Mouse (Mus musculus): ENCODE data around the gene Zfp688. TPM values are rescaled to one million over a fixed set of nuclear protein-coding genes. Genes with fewer than 3 reads are reported as not detected.
A peak's percentile ranks its signal among the peaks of the same experiment; 100 is the strongest.

Zfp688 gene
- polyA plus RNA-seq, 1 experiment from 2014 or later: 31.9 TPM

- Histone ChIP-seq H3K9me3 (replicated peaks; ENCODE audit: low read length) (no peaks in the 10 kb centered on the region), H3K27me3 (ENCODE audit: insufficient read depth, low read length) (no peaks in the 10 kb centered on the region), H3K9ac (ENCODE audit: low read depth, low read length) (peak within 1 kb of the TSS; percentile 82), H3K27ac (peak within 1 kb of the TSS; percentile 94), H3K4me2 (ENCODE audit: low read length) (peak within 1 kb of the TSS; percentile 75), H3K4me3 (replicated peaks; ENCODE audit: low read depth, low read length) (peak within 1 kb of the TSS; percentile 73), H3K4me1 (replicated peaks; ENCODE audit: insufficient read depth, low read length) (peaks cover 17% of the 10 kb centered on the region), H3K36me3 (ENCODE audit: insufficient read depth, low read length) (peaks cover 15% of the 10 kb centered on the region)
- peak; percentile 98 for DNase-seq (ENCODE audit: low spot score)
- peak; percentile 83 for ATAC-seq (replicated peaks; ENCODE audit: low FRiP score, low read depth)
- peak; percentile 18; the same call in 1 of the 2 replicates for TF ChIP-seq CTCF (IDR thresholded peaks at IDR 0.05; ENCODE audit: low read depth)
- whole genome bisulfite sequencing: under 1% methylated on average over 54 of the region's 54 CpGs
These were observed 26.8 kb upstream of the Zfp688 start, which contains the start of gene Zfp689 for GRCm38 (mm10) chr7:127448521-127449300. Zfp689 (minus strand) TSS chr7:127449158.

- no peaks in the 10 kb centered on the region for H3K4me1 ChIP-seq (replicated peaks; ENCODE audit: insufficient read depth, low read length)
- DNase-seq (ENCODE audit: low spot score) (no peak), ATAC-seq (replicated peaks; ENCODE audit: low FRiP score, low read depth) (no peak)
- H3K27me3 ChIP-seq (ENCODE audit: insufficient read depth, low read length): no peaks in the 10 kb centered on the region
- peaks cover 16% of the 10 kb centered on the region for H3K36me3 ChIP-seq (ENCODE audit: insufficient read depth, low read length)
- no peak for TF ChIP-seq CTCF (IDR thresholded peaks at IDR 0.05; ENCODE audit: low read depth)
- WGBS: 90% methylated on average over 20 of the region's 20 CpGs
- H3K4me3 ChIP-seq (replicated peaks; ENCODE audit: low read depth, low read length): no peak overlapping the region
- no peak overlapping the region for H3K27ac ChIP-seq
- no peak overlapping the region for H3K9ac ChIP-seq (ENCODE audit: low read depth, low read length)
- no peak overlapping the region for H3K4me2 ChIP-seq (ENCODE audit: low read length)
- H3K9me3 ChIP-seq (replicated peaks; ENCODE audit: low read length): no peaks in the 10 kb centered on the region
These were observed 22.1 kb upstream of the Zfp688 start for GRCm38 (mm10) chr7:127443976-127444375.

GRCm38 (mm10) chr7:127437724-127438123, 15.9 kb upstream of the Zfp688 start:
- H3K4me2 ChIP-seq (ENCODE audit: low read length): no peak overlapping the region
- peak; percentile 58 for TF ChIP-seq CTCF (IDR thresholded peaks at IDR 0.05; ENCODE audit: low read depth)
- 88% methylated on average over 3 of the region's 3 CpGs for WGBS
- H3K27me3 ChIP-seq (ENCODE audit: insufficient read depth, low read length): no peaks in the 10 kb centered on the region
- no peak for DNase-seq (ENCODE audit: low spot score)
- no peaks in the 10 kb centered on the region for H3K4me1 ChIP-seq (replicated peaks; ENCODE audit: insufficient read depth, low read length)
- no peak overlapping the region for H3K27ac ChIP-seq
- no peaks in the 10 kb centered on the region for H3K9me3 ChIP-seq (replicated peaks; ENCODE audit: low read length)
- H3K36me3 ChIP-seq (ENCODE audit: insufficient read depth, low read length): no peaks in the 10 kb centered on the region
- no peak for ATAC-seq (replicated peaks; ENCODE audit: low FRiP score, low read depth)
- H3K4me3 ChIP-seq (replicated peaks; ENCODE audit: low read depth, low read length): no peak overlapping the region
- no peak overlapping the region for H3K9ac ChIP-seq (ENCODE audit: low read depth, low read length)

GRCm38 (mm10) chr7:127435206-127435605, 13.3 kb upstream of the Zfp688 start:
- Histone ChIP-seq H3K27ac (no peak overlapping the region), H3K4me1 (replicated peaks; ENCODE audit: insufficient read depth, low read length) (no peaks in the 10 kb centered on the region), H3K9me3 (replicated peaks; ENCODE audit: low read length) (no peaks in the 10 kb centered on the region), H3K9ac (ENCODE audit: low read depth, low read length) (no peak overlapping the region), H3K36me3 (ENCODE audit: insufficient read depth, low read length) (no peaks in the 10 kb centered on the region), H3K27me3 (ENCODE audit: insufficient read depth, low read length) (no peaks in the 10 kb centered on the region), H3K4me3 (replicated peaks; ENCODE audit: low read depth, low read length) (no peak overlapping the region), H3K4me2 (ENCODE audit: low read length) (no peak overlapping the region)
- WGBS: 85% methylated on average over 4 of the region's 4 CpGs
- ATAC-seq (replicated peaks; ENCODE audit: low FRiP score, low read depth) (no peak), DNase-seq (ENCODE audit: low spot score) (no peak)
- no peak for TF ChIP-seq CTCF (IDR thresholded peaks at IDR 0.05; ENCODE audit: low read depth)

- DNase-seq (ENCODE audit: low spot score) (peak; percentile 22), ATAC-seq (replicated peaks; ENCODE audit: low FRiP score, low read depth) (no peak)
- WGBS: 64% methylated on average over 3 of the region's 3 CpGs
- no peaks in the 10 kb centered on the region for H3K36me3 ChIP-seq (ENCODE audit: insufficient read depth, low read length)
- H3K27me3 ChIP-seq (ENCODE audit: insufficient read depth, low read length): no peaks in the 10 kb centered on the region
- H3K4me1 ChIP-seq (replicated peaks; ENCODE audit: insufficient read depth, low read length): peaks cover 9% of the 10 kb centered on the region; the same call in 1 of the 2 replicates
- no peak overlapping the region for H3K4me3 ChIP-seq (replicated peaks; ENCODE audit: low read depth, low read length)
- H3K9me3 ChIP-seq (replicated peaks; ENCODE audit: low read length): no peaks in the 10 kb centered on the region
- no peak overlapping the region for H3K9ac ChIP-seq (ENCODE audit: low read depth, low read length)
- no peak for TF ChIP-seq CTCF (IDR thresholded peaks at IDR 0.05; ENCODE audit: low read depth)
- no peak overlapping the region for H3K4me2 ChIP-seq (ENCODE audit: low read length)
- H3K27ac ChIP-seq: no peak overlapping the region
These were observed 4.5 kb upstream of the Zfp688 start for GRCm38 (mm10) chr7:127426354-127426753.

- Histone ChIP-seq H3K27me3 (ENCODE audit: insufficient read depth, low read length) (no peaks in the 10 kb centered on the region), H3K4me3 (replicated peaks; ENCODE audit: low read depth, low read length) (no peak overlapping the region), H3K36me3 (ENCODE audit: insufficient read depth, low read length) (no peaks in the 10 kb centered on the region), H3K27ac (no peak overlapping the region), H3K4me1 (replicated peaks; ENCODE audit: insufficient read depth, low read length) (peaks cover 13% of the 10 kb centered on the region; the same call in 1 of the 2 replicates), H3K9ac (ENCODE audit: low read depth, low read length) (no peak overlapping the region), H3K4me2 (ENCODE audit: low read length) (no peak overlapping the region), H3K9me3 (replicated peaks; ENCODE audit: low read length) (no peaks in the 10 kb centered on the region)
- TF ChIP-seq CTCF (IDR thresholded peaks at IDR 0.05; ENCODE audit: low read depth): no peak
- 87% methylated on average over 2 of the region's 2 CpGs for WGBS
- no peak for DNase-seq (ENCODE audit: low spot score)
- no peak; the same call in 1 of the 2 replicates for ATAC-seq (replicated peaks; ENCODE audit: low FRiP score, low read depth)
These were observed 4.0 kb upstream of the Zfp688 start for GRCm38 (mm10) chr7:127425911-127426310.
